Mouse (Mus musculus) intestine, postnatal 0 days (tissue): Measurements from ENCODE around the gene Syne1. TPM values are rescaled to one million over a fixed set of nuclear protein-coding genes. Genes with fewer than 3 reads are reported as not detected.

Experiments used
- ATAC-seq: fragments of 200-750 bp; cut with Nextera tagmentation; 2 replicates; pipeline ENCODE4 v1.8.0; 2017; ENCODE audit warnings: mild to moderate bottlenecking, moderate TSS enrichment, moderate library complexity
- H3K27ac ChIP-seq: fragments of 300-500 bp; sonication (generic); 2 replicates; pipeline ENCODE4 v1.5.1; 2014; ENCODE audit warnings: mild to moderate bottlenecking, low read depth, low read length, moderate library complexity
- H3K27me3 ChIP-seq: fragments of 300-500 bp; sonication (generic); replicated peaks from 2 replicates; pipeline ENCODE4 v1.6.1; 2014; ENCODE audit warnings: low read length, mixed read lengths; ENCODE audit not compliant: control insufficient read depth, insufficient read depth
- H3K36me3 ChIP-seq: fragments of 300-500 bp; sonication (generic); 2 replicates; pipeline ENCODE4 v1.6.1; 2014; ENCODE audit warnings: mild to moderate bottlenecking, moderate library complexity; ENCODE audit not compliant: control insufficient read depth, insufficient read depth
- H3K4me1 ChIP-seq: fragments of 300-500 bp; sonication (generic); replicated peaks from 2 replicates; pipeline ENCODE4 v1.6.1; 2014; ENCODE audit warnings: antibody characterized with exemption, low read length, mixed read lengths; ENCODE audit not compliant: control insufficient read depth, insufficient read depth
- H3K4me2 ChIP-seq: fragments of 300-500 bp; sonication (generic); replicated peaks from 2 replicates; pipeline ENCODE4 v1.6.1; 2014; ENCODE audit warnings: low read depth, mild to moderate bottlenecking, moderate library complexity
- H3K4me3 ChIP-seq: fragments of 300-500 bp; sonication (generic); 2 replicates; pipeline ENCODE4 v1.5.1; 2014; ENCODE audit warnings: low read depth, low read length
- H3K9ac ChIP-seq: fragments of 300-500 bp; sonication (generic); 2 replicates; pipeline ENCODE4 v1.6.1; 2014; ENCODE audit warnings: mild to moderate bottlenecking, low read depth, low read length
- H3K9me3 ChIP-seq: fragments of 300-500 bp; sonication (generic); 2 replicates; pipeline ENCODE4 v1.6.1; 2016; ENCODE audit warnings: mixed run types; ENCODE audit not compliant: control insufficient read depth
- CTCF ChIP-seq: sonication (generic); IDR thresholded peaks from 2 replicates; pipeline ENCODE4 v1.5.1; 2016; ENCODE audit warnings: low read depth, mild to moderate bottlenecking, control low read depth, antibody characterized with exemption, moderate library complexity
- WGBS: fragments of 180-500 bp; shearing (Covaris S2); extraction: QIAGEN DNeasy Blood & Tissue Kit; methylation state at CpG from one replicate; pipeline ENCODE4 v1.1.7; 2014; 5-methylcytosine and 5-hydroxymethylcytosine counted together
- polyA plus RNA-seq: library from polyadenylated mRNA; unstranded; fragments of >200 nt; fragmentation: Nextera tagmentation; extraction: Ambion mirVana; gene quantifications from 2 replicates; pipeline ENCODE4 v1.2.1, GENCODE M21; 2015

Syne1 gene
- polyA plus RNA-seq, 1 experiment from 2014 or later, result 4.3 TPM

DNA sequence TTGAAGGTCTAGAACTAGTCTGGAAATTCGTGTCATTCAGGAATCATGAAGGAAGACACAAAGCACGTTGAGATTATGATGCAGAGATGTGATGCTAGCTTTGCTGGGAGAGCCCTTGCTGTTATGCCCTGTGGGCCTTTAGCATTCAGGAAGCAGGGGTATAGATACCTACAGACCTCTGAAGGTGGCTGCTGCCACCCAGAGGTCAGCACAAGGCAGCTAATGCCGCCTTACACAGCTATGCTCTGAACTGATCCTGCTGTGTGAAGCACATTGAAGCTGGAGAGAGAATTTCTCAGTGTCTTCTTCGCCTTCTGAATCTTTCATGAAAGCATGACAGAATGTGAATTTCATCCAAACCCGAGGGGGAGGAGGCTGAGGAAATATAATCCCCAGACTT lies 3.7 kb upstream of the Syne1 start:
- ATAC-seq, result no peak
- Histone ChIP-seq H3K4me2 (no peak overlapping the region), H3K36me3 (no peaks in the 10 kb centered on the region), H3K27ac (no peak overlapping the region), H3K4me1 (no peaks in the 10 kb centered on the region), H3K9ac (no peak overlapping the region), H3K4me3 (no peak overlapping the region), H3K27me3 (no peaks in the 10 kb centered on the region), H3K9me3 (no peaks in the 10 kb centered on the region)
- TF ChIP-seq CTCF, result peak; percentile 67
- 23% methylated on average over 5 of the region's 5 CpGs for WGBS

DNA sequence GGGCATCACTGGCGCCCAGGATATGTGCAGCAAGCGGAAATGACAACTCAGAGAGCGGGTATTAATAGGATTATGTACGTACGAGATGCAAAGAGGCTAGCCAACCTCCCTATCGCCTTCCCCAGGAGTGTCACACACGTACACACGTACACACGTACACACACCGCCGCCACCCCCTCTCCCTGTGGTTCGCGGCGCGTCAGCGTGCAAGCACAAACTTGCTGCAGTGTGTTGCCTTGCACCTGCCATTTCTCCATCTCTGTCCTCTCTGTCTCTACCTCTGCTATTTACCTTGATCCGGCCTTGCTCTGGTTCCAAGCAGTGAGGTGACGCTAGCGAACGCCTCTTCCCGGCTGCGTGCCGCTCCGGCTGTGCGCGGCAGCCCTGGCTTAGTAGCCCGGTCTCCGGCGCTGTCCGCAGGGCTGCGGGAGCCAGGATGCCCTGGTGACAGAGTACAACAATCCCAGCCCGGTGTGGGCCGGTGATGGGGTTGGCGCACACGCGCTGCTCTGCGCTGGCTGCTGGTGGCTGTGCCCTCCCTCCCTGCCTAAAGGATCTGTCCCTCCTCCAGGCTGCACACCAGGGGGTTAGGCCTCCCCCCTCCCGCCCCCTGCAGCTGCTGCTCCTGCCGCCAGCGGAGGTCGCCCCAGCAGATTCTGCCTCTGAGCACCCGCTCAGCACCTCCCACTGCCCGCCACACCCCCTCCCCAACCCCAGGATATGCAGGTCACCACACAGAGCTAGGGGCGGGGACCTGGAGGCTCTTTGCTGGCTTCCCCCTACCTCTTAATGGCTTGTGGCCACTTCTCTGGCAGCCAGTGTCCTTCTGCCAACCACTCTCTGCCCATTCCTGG lies 887 bp downstream of the Syne1 start:
- Histone ChIP-seq H3K36me3 (no peaks in the 10 kb centered on the region), H3K9ac (peak overlapping the region; percentile 18; the same call in 1 of the 2 replicates), H3K4me1 (no peaks in the 10 kb centered on the region), H3K27ac (no peak overlapping the region), H3K4me2 (peak overlapping the region; percentile 73), H3K4me3 (peak overlapping the region; percentile 41), H3K27me3 (no peaks in the 10 kb centered on the region), H3K9me3 (no peaks in the 10 kb centered on the region)
- TF ChIP-seq CTCF, result peak; percentile 35
- under 1% methylated on average over 44 of the region's 44 CpGs for WGBS
- ATAC-seq, result 0 out of 2 replicates have a peak, but pooled peaks have one; percentile 45

DNA sequence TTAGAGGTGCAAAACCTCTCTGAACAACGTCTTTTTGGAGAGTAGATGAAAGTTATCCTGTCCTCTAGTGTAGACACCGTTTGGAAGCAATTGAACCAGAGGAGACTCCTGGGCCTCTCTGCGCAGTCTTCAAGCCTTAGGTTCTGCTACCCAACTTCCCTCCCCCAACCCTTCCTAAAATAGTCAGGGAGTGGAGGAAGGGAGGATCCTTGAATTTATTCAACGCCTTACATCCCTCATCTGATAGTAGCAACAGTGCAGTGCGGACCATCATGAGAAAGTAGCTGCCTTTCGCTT lies 1.5 kb downstream of the Syne1 start:
- Histone ChIP-seq H3K4me3 (peak overlapping the region; percentile 41), H3K4me2 (peak overlapping the region; percentile 73), H3K9me3 (no peaks in the 10 kb centered on the region), H3K36me3 (no peaks in the 10 kb centered on the region), H3K4me1 (no peaks in the 10 kb centered on the region), H3K27ac (no peak overlapping the region), H3K27me3 (no peaks in the 10 kb centered on the region), H3K9ac (no peak overlapping the region)
- TF ChIP-seq CTCF, result no peak
- 20% methylated on average over 6 of the region's 6 CpGs for WGBS
- no peak for ATAC-seq

DNA sequence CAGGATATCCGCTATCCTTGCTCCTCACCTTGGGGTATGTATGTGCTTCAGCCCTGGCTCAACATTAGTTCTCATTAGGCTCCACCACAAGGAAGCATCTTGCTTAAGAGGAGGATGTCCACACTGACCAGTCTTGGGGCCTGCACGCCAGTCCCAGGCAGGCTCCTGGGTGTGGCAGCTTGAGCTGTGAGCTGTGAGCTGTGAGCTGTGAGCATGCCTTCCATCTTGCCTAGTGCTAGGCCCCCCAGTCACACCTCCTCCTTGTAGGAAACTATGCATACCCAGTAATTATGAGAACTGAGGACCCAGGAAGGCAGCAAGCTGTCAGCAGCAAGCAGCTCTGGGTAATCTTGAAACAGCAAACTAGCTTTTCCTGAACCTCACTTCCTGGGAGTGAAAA lies 2.6 kb downstream of the Syne1 start:
- Histone ChIP-seq H3K9me3 (no peaks in the 10 kb centered on the region), H3K27ac (no peak overlapping the region), H3K27me3 (no peaks in the 10 kb centered on the region), H3K4me2 (no peak overlapping the region), H3K36me3 (no peaks in the 10 kb centered on the region), H3K4me1 (no peaks in the 10 kb centered on the region), H3K4me3 (no peak overlapping the region), H3K9ac (no peak overlapping the region)
- no peak for ATAC-seq
- WGBS, result 77% methylated on average over 2 of the region's 2 CpGs
- no peak for TF ChIP-seq CTCF

DNA sequence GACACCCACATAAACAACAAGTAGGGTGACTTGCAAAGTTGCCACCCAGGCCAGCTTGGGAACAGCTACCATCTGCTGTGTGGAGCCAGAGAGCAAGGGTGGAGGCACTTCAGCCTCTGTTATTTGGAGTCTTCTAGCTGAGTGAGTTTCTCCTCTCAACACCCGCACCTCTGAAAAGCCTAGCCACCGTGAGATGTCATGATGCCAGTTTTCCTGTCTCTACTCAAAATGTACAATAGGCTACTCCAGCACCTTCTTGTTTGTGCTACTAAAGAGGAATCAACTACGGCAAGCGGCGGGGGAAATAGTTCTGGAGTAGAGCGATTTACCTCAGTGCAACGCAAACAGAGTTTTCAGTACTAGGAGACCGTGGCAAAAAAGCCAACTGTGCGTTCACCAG lies 3.5 kb downstream of the Syne1 start:
- Histone ChIP-seq H3K4me2 (no peak overlapping the region), H3K9ac (no peak overlapping the region), H3K9me3 (no peaks in the 10 kb centered on the region), H3K27me3 (no peaks in the 10 kb centered on the region), H3K4me3 (no peak overlapping the region), H3K4me1 (no peaks in the 10 kb centered on the region), H3K27ac (no peak overlapping the region), H3K36me3 (no peaks in the 10 kb centered on the region)
- ATAC-seq, result no peak
- no peak for TF ChIP-seq CTCF
- 89% methylated on average over 9 of the region's 9 CpGs for WGBS

DNA sequence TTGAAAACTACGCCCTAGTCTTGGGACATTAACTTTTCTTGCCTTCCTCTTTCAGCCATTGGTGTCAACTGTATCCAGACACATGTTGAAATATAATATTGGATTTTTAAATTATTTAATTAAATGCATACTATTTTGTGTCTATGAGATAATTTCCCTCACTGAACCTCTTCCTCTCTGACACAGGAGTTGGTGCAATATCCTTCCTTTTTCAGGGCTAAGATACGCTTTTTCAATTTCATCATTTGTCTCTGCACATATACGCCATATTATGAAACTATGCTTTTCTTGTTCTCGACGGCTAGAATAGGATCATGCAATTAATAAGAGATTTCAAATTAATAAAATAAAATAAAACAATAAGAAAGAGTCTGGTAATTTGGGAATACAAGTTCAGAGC lies 4.9 kb downstream of the Syne1 start:
- no peak overlapping the region for H3K4me2 ChIP-seq
- H3K27me3 ChIP-seq, result no peaks in the 10 kb centered on the region
- H3K27ac ChIP-seq, result no peak overlapping the region
- TF ChIP-seq CTCF, result no peak
- no peaks in the 10 kb centered on the region for H3K36me3 ChIP-seq
- WGBS, result 95% methylated on average over 5 of the region's 5 CpGs
- no peaks in the 10 kb centered on the region for H3K4me1 ChIP-seq
- ATAC-seq, result no peak
- H3K9me3 ChIP-seq, result no peaks in the 10 kb centered on the region
- H3K9ac ChIP-seq, result no peak overlapping the region
- H3K4me3 ChIP-seq, result no peak overlapping the region

DNA sequence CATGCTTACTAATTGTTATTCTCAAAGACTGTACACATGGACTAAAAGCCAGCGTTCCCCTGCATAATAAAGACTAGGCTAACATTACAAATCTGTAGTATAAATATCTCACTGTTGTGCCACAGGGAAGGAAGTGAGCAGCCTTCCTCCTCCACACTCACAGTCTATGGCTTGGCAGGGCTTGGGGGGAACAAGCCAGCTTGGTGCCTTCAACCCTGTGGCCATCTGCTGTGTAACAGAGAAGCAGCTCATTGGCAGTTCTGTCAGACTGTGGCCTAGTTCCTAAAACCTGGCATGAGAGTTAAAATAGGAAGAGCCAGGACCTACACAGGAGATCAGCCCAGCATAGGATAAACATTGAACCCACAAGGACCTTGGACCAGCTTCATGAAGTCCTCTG lies 23.0 kb downstream of the Syne1 start:
- Histone ChIP-seq H3K4me1 (no peaks in the 10 kb centered on the region), H3K4me3 (no peak overlapping the region), H3K9ac (no peak overlapping the region), H3K27ac (no peak overlapping the region), H3K27me3 (no peaks in the 10 kb centered on the region), H3K36me3 (no peaks in the 10 kb centered on the region), H3K9me3 (no peaks in the 10 kb centered on the region), H3K4me2 (no peak overlapping the region)
- 65% methylated on average over 1 of the region's 1 CpGs for WGBS
- TF ChIP-seq CTCF, result no peak
- no peak for ATAC-seq
